Mouse (Mus musculus) layer of hippocampus, postnatal 14 days (tissue): ENCODE measurements around the gene Aspdh. TPM values are rescaled to one million over a fixed set of nuclear protein-coding genes. Genes with fewer than 3 reads are reported as not detected.

Experiments used
- DNase-seq, 2 experiments: peaks; one replicate each; pipeline ENCODE4 v3.0.0; 2021 to 2022; ENCODE audit warnings: low spot score in 2 of 2, mixed read lengths in 1 of 2
- microRNA-seq, 2 experiments: library from miRNA; unstranded; fragments of <30 nt; microRNA quantifications; one replicate each; pipeline ENCODE4 v1.2.0; 2021
- total RNA-seq, 2 experiments: library from RNA; stranded (reverse); gene quantifications; 2 replicates each; pipeline ENCODE4 v1.2.3; 2021

Gene Aspdh
- total RNA-seq, 2 experiments from 2014 or later = 15.0 to 15.4 TPM

- DNase-seq = peak; percentile 98 to 99
Observed at GRCm38 (mm10) chr7:44495992-44496770, 31.0 kb downstream of the Aspdh start, which contains the start of the genes Emc10 and Fam71e1. TSS of gene Emc10 (minus strand) at chr7:44496529. TSS of gene Fam71e1 (plus strand) at chr7:44496581.

- no peak for DNase-seq
Observed at GRCm38 (mm10) chr7:44496771-44497109, 31.5 kb downstream of the Aspdh start.

- no peak for DNase-seq
Observed at GRCm38 (mm10) chr7:44497361-44498055, 32.3 kb downstream of the Aspdh start.

GRCm38 (mm10) chr7:44498922-44499321 lies 33.7 kb downstream of the Aspdh start:
- DNase-seq = no peak

GRCm38 (mm10) chr7:44500046-44500445 lies 34.9 kb downstream of the Aspdh start:
- no peak for DNase-seq

- DNase-seq = peak; percentile 75 to 77
Observed at GRCm38 (mm10) chr7:44501563-44502115, 36.4 kb downstream of the Aspdh start.

GRCm38 (mm10) chr7:44507491-44507890 lies 42.3 kb downstream of the Aspdh start:
- no peak for DNase-seq

Small RNA genes within 50 kb of the gene (microRNA-seq; reads per million reads assigned to microRNA genes)
- 2.9 to 4.0 reads per million in 2 experiments for gene Mir7052

Other genes with a start within 250 kb of the Aspdh start
- not detected for gene Klk1b5, start 249.4 kb upstream of the Aspdh start, total RNA-seq
- gene Klk1, start 240.0 kb upstream of the Aspdh start, total RNA-seq = not detected
- not detected for gene Gm36864, start 229.2 kb upstream of the Aspdh start, total RNA-seq
- gene 1700028J19Rik, start 218.7 kb upstream of the Aspdh start, total RNA-seq = 1 to 10 TPM; 1.4 to 1.5 TPM
- gene 2410002F23Rik, start 218.7 kb upstream of the Aspdh start, total RNA-seq = 100 to 1,000 TPM in 1 of 2 experiments, 10 to 100 TPM in 1; 83.1 to 105 TPM
- not detected for gene Acp4, start 208.0 kb upstream of the Aspdh start, total RNA-seq
- gene Gm15517, start 203.9 kb upstream of the Aspdh start, total RNA-seq = not detected
- gene Clec11a, start 158.5 kb upstream of the Aspdh start, total RNA-seq = 1 to 10 TPM; 2.5 to 2.8 TPM
- gene Shank1, start 155.1 kb upstream of the Aspdh start, total RNA-seq = 100 to 1,000 TPM; 566 to 582 TPM
- 10 to 100 TPM; 95.5 to 98.4 TPM for gene Syt3, start 81.3 kb upstream of the Aspdh start, total RNA-seq
- gene 1700008O03Rik, start 79.6 kb upstream of the Aspdh start, total RNA-seq = 1 to 10 TPM; 2.3 TPM
- 100 to 1,000 TPM; 299 to 301 TPM for gene Lrrc4b, start 36.4 kb upstream of the Aspdh start, total RNA-seq
- gene Josd2, start 2.6 kb downstream of the Aspdh start, total RNA-seq = 10 to 100 TPM; 60.7 to 64.3 TPM
- gene Emc10, start 31.1 kb downstream of the Aspdh start, total RNA-seq = 100 to 1,000 TPM; 163 to 173 TPM
- 10 to 100 TPM; 29.8 to 48.4 TPM for gene Fam71e1, start 31.2 kb downstream of the Aspdh start, total RNA-seq
- under 1 TPM in 1 of 2 experiments, not detected in 1; 0.10 TPM for gene Mybpc2, start 59.3 kb downstream of the Aspdh start, total RNA-seq
- gene Spib, start 66.7 kb downstream of the Aspdh start, total RNA-seq = not detected
- 1 to 10 TPM; 5.8 to 8.8 TPM for gene Pold1, start 83.5 kb downstream of the Aspdh start, total RNA-seq
- gene Nr1h2, start 88.6 kb downstream of the Aspdh start, total RNA-seq = 10 to 100 TPM; 58.7 to 63.2 TPM
- under 1 TPM in 1 of 2 experiments, not detected in 1; 0.30 TPM for gene Napsa, start 107.0 kb downstream of the Aspdh start, total RNA-seq
- gene Kcnc3, start 125.3 kb downstream of the Aspdh start, total RNA-seq = 100 to 1,000 TPM; 146 to 149 TPM
- gene Myh14, start 205.5 kb downstream of the Aspdh start, total RNA-seq = 10 to 100 TPM; 20.9 to 24.6 TPM
- gene Izumo2, start 243.4 kb downstream of the Aspdh start, total RNA-seq = not detected